Mouse (Mus musculus) right cerebral cortex, postnatal 36 days (tissue): ENCODE measurements around the gene Nxpe5.

Experiments used
- DNase-seq, 2 experiments: peaks; one replicate each; pipeline ENCODE4 v3.0.0; 2022; ENCODE audit warnings: low spot score in 2 of 2, mixed read lengths in 1 of 2

Gene Nxpe5

GRCm38 (mm10) chr5:138277994-138278393 lies 52.3 kb downstream of the Nxpe5 start:
- no peak for DNase-seq

DNA sequence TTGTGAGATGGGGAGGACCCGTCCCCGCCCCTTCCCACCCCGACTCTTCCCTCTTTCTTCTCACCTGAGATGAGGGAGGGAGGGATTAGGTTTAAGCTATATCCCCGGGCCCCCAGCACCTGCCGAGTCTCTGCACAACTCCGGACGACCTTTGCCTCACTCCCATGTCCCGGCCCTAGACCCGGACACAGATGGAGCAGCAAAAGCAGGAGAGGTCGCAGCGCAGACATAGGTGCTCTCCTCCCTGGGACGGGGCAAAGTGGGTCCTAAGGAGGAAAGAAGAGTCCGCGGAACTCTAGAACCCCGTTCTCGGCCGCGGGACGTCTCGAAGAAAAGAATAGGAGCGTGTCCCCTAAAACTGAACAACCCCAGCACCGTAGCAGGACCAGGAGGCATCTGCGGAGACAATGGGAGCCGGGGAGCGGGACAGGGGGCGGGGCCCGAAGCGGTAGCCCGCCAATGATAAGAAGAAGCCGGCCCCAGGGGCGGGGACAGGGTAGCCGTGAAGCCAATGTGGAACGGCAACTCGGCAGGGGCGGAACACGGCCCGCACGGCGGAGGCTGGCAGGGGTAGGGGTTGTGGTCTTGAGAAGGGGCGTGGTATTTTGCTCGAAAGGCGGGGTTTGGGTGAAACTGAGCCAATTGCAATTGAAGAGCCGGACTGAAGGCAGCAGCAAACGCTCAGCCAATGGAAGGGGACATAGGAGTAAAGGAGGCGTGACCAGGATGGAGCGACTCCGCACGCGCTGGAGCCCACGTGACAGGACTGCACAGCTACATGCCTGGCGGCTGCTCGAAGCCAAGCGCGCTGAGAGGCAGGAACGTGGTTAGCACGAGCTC lies 54.1 kb downstream of the Nxpe5 start, which contains the start of the genes Gm43720, Gpc2 and Stag3:
Gene Gm43720, minus strand, starts transcription at position 374 of the 840 bp plus-strand sequence.
Gene Gpc2, minus strand, starts transcription at position 421 of the 840 bp plus-strand sequence.
Gene Stag3, plus strand, starts transcription at position 656 of the 840 bp plus-strand sequence.
- DNase-seq, result peak; percentile 51 to 69

- no peak for DNase-seq
These were observed 54.7 kb downstream of the Nxpe5 start for GRCm38 (mm10) chr5:138280425-138280768.

GRCm38 (mm10) chr5:138280829-138281228 lies 55.1 kb downstream of the Nxpe5 start:
- DNase-seq, result no peak

DNA sequence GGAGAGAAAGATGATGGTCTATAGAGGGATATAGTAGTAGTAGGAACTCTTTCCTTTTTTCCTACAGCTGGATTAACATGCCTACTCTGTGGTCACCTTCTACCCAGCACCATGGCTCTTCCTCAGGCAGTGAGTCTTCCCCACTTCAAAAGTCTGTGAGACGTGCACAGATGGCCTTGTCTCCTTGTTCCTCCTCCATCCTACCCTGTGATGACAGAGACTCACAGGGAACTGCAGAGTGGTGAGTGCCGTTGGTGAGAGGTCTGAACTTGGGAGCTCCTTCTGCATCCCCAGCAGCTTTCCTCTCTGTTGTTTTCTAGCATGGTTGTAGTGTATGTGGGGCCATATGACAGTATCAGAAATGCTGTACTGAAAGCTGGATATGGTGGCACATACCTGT lies 56.1 kb downstream of the Nxpe5 start:
- no peak for DNase-seq

DNA sequence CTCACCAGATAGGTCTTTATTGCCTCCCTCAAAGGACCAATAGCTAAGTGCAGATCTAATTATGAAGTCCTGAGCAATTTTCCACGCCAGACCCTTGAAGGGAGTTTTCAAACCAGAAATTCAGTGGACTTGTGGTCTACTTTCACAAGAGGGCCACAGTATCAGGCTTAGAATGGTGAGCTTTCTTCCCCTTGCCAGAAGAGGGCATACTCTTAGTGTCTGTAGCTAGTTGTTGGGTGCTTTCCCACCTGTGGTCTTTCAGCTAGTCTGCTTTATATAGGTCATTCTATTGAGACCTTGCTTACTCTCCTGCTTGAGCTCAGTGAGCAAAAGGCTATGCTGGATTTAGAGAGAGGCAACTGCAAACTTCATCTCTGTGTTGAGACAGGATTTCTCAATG lies 57.8 kb downstream of the Nxpe5 start:
- DNase-seq, result no peak

- DNase-seq, result no peak
These were observed 62.2 kb downstream of the Nxpe5 start for GRCm38 (mm10) chr5:138287861-138288260.

GRCm38 (mm10) chr5:138291638-138292037 lies 65.9 kb downstream of the Nxpe5 start:
- no peak for DNase-seq

DNA sequence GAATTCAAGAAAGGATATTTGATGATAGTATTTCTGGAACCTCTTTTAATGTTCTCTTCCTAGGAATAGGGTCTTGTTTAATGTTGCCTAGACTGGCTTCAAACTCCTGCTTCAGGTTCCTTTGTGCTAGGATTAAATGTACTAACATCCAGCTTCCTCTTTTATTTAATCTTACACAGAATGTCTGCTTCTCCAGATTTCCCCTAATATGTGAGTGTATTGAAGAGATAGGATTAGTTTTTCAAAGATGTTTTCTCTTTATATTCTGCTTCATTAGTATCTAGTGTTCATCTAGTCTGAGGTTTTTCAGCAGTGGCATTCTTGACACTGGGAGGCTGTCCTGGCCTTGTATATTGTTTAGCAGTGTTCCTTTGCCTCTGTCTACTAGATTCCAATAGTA lies 68.5 kb downstream of the Nxpe5 start:
- DNase-seq, result no peak

DNA sequence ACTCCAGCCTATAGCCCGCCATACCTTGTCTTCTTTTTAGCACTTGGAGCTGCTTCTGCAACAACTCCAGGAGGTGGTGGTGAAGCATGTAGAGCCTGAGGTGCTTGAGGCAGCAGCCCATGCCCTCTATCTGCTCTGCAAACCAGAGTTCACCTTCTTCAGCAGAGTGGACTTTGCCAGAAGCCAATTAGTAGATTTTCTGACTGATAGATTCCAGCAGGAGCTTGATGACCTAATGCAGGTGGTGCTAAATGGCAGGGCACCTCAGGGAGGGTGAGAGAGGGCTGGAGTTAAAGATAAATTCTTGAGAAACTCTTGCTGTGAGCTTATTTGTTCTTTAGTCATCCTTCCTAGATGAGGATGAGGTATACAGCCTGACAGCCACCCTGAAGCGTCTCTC lies 73.9 kb downstream of the Nxpe5 start:
- no peak for DNase-seq
